Mouse (Mus musculus) small intestine, adult 2 months (tissue): ENCODE results near the gene Tfip11. TPM values are rescaled to one million over a fixed set of nuclear protein-coding genes. Genes with fewer than 3 reads are reported as not detected.
A peak's percentile ranks its signal among the peaks of the same experiment; 100 is the strongest.

Experiments
- H3K27ac ChIP-seq: fragments of 200-500 bp; 2 replicates; pipeline ENCODE4 v1.5.1; 2012; ENCODE audit warnings: low read depth, low read length, control low read depth, inconsistent platforms; ENCODE audit not compliant: insufficient read depth
- H3K27me3 ChIP-seq: fragments of 200-500 bp; 2 replicates; pipeline ENCODE4 v1.6.1; 2012; ENCODE audit warnings: mild to moderate bottlenecking, moderate library complexity, low read length, inconsistent platforms; ENCODE audit not compliant: control insufficient read depth, insufficient read depth
- H3K36me3 ChIP-seq: fragments of 200-500 bp; 2 replicates; pipeline ENCODE4 v1.6.1; 2012; ENCODE audit warnings: mild to moderate bottlenecking, low read length, control low read depth, inconsistent platforms; ENCODE audit not compliant: control insufficient read depth, insufficient read depth
- H3K4me1 ChIP-seq: fragments of 200-500 bp; 2 replicates; pipeline ENCODE4 v1.6.1; 2012; ENCODE audit warnings: low read length, inconsistent platforms, mixed read lengths; ENCODE audit not compliant: control insufficient read depth, insufficient read depth, insufficient read length
- H3K4me3 ChIP-seq: fragments of 200-500 bp; 2 replicates; pipeline ENCODE4 v1.5.1; 2012; ENCODE audit warnings: low read depth, mild to moderate bottlenecking, control low read depth, inconsistent platforms, low read length, moderate library complexity
- CTCF ChIP-seq: fragments of 200-500 bp; IDR thresholded peaks from 2 replicates; pipeline ENCODE4 v1.5.1; 2012; ENCODE audit warnings: low read depth, mild to moderate bottlenecking, control low read depth, inconsistent platforms, low read length, moderate library complexity, mixed read lengths; ENCODE audit not compliant: insufficient replicate concordance, insufficient read length; ENCODE audit errors: extremely low read depth
- POLR2A ChIP-seq: fragments of 200-500 bp; IDR thresholded peaks from 2 replicates; pipeline ENCODE4 v1.6.1; 2012; ENCODE audit warnings: low read depth, mild to moderate bottlenecking, control low read depth, inconsistent platforms, low read length, moderate library complexity
- WGBS: fragments of 180-500 bp; shearing (Covaris S2); methylation state at CpG from one replicate; pipeline ENCODE4 v1.1.7; 2018; 5-methylcytosine and 5-hydroxymethylcytosine counted together
- polyA plus RNA-seq: library from polyadenylated mRNA; depleted of rRNA; stranded (reverse); fragments of >200 nt; gene quantifications from 2 replicates; pipeline ENCODE4 v1.2.3, GENCODE M21; 2012; rRNA removed

Tfip11 gene
- polyA plus RNA-seq, 1 experiment: 40.0 TPM

GRCm38 (mm10) chr5:112377380-112377779 lies 51.2 kb downstream of the Tfip11 start:
- 97% methylated on average over 1 of the region's 1 CpGs for WGBS
- TF ChIP-seq POLR2A (no peak), CTCF (no peak)
- Histone ChIP-seq H3K36me3 (peaks cover 21% of the 10 kb centered on the region), H3K27ac (no peak overlapping the region), H3K4me1 (peaks cover under 1% of the 10 kb centered on the region; the same call in 1 of the 2 replicates), H3K4me3 (no peak overlapping the region), H3K27me3 (no peaks in the 10 kb centered on the region)

DNA sequence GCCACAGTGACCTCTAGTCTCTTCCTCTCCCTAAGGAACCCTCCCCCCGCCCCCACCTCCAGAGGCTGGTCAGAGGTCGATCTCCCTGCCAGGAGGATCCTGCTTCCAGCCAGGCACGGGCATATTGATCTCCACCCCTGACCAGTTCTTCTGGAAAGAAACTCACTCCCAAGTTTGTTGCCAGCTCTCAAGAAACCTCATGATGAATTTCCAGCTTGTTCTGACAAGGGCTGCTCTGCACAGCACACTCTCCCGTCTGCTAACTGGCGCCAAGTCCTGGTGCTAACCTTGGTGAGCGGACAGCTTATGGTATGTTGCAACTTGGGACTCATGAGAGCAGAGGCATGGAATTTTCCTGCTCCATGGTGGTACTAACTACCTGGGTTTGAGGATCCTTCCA lies 52.6 kb downstream of the Tfip11 start:
- WGBS: 65% methylated on average over 6 of the region's 6 CpGs
- Histone ChIP-seq H3K4me1 (peaks cover 5% of the 10 kb centered on the region; the same call in 1 of the 2 replicates), H3K4me3 (no peak overlapping the region), H3K27me3 (no peaks in the 10 kb centered on the region), H3K36me3 (peaks cover 21% of the 10 kb centered on the region), H3K27ac (no peak overlapping the region)
- TF ChIP-seq CTCF (no peak), POLR2A (no peak)

DNA sequence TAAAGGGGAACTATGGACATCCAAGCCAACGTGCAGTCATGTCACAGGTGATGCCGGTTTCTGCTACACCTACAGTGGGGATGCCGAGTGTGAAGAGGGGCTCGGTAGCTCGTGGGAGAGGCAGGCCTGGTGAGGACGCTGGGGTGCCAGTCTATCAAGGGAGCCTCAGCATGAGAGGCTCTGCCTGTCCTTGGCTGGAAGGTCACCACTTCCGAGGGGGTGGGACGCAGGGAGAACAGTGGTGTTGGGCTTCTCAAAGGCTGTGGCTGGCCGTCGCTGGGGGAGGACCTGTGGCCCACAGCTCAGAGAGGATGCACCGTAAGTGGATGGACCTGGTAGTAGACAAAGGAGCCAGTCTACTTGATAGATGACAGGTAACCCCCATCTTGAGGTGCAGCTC lies 55.0 kb downstream of the Tfip11 start:
- 77% methylated on average over 11 of the region's 11 CpGs for WGBS
- H3K36me3 ChIP-seq: peaks cover 9% of the 10 kb centered on the region
- no peak for TF ChIP-seq POLR2A
- no peak for TF ChIP-seq CTCF

DNA sequence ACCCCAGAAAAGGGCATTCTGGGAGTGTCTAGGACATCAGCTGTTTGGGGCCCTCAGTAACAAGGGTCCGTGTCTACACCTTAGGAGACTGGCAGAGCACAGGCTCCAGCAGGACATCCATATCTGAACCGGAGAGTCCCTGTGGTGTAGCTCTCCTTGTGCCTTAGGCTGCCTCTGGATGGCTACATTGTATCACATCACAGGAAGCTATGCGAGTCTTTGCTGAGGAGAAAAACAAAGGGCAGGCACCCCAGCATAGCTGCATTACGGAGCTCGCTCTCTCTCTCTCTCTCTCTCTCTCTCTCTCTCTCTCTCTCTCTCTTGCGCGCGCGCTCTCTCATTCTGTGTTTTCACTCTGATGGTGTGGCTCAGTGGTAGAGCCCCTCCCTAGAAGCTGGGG lies 55.9 kb downstream of the Tfip11 start:
- WGBS: 67% methylated on average over 9 of the region's 9 CpGs
- TF ChIP-seq POLR2A (no peak), CTCF (no peak)
- H3K4me3 ChIP-seq: no peak overlapping the region
- peaks cover 9% of the 10 kb centered on the region for H3K36me3 ChIP-seq
- 0 out of 2 replicates have a peak overlapping the region, but pooled peaks have one; percentile 4 for H3K27ac ChIP-seq
- peaks cover 5% of the 10 kb centered on the region for H3K4me1 ChIP-seq
- H3K27me3 ChIP-seq: no peaks in the 10 kb centered on the region

More for the DNA sequence above, 55.0 kb downstream of the Tfip11 start:
- H3K27me3 ChIP-seq: no peaks in the 10 kb centered on the region
- peaks cover 5% of the 10 kb centered on the region for H3K4me1 ChIP-seq
- H3K4me3 ChIP-seq: no peak overlapping the region
- no peak overlapping the region for H3K27ac ChIP-seq

DNA sequence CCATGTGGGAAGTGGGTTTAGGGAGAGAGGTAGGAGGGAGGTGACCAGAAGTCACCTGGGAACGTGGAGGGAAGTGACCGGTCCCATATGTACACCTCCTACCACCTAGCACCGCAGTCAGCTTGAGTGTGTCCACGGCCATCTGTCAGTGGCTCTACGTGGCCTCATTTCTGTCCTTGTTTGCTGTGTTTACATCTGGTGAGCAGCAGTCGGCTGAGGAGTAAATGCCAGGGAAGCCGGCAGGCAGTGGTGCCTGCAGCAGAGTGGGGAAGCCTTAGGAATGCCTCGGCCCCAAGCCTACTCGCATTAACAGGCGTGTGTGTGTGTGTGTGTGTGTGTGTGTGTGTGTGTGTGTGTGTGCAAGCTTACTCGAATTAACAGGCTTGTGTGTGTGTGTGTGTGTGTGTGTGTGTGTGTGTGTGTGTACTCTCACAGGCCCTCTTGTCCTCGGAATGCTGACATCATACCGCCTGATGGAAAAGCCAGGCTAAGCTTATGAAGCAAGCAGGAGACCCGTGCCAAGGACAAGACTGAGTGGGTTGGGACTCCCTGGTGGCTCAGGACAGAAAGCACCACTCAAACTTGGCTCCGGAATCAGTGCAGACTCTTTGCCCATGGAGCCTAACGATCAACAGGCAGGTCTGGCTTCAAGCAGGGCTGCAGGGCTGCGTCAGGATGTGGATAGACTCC lies 56.6 kb downstream of the Tfip11 start:
- 0 out of 2 replicates have a peak overlapping the region, but pooled peaks have one; percentile 4 for H3K27ac ChIP-seq
- TF ChIP-seq POLR2A: no peak
- TF ChIP-seq CTCF: no peak

GRCm38 (mm10) chr5:112384805-112385472 lies 58.8 kb downstream of the Tfip11 start:
- no peaks in the 10 kb centered on the region for H3K36me3 ChIP-seq
- peaks cover 5% of the 10 kb centered on the region for H3K4me1 ChIP-seq
- no peak overlapping the region for H3K4me3 ChIP-seq
- WGBS: 76% methylated on average over 13 of the region's 13 CpGs
- no peak for TF ChIP-seq CTCF
- TF ChIP-seq POLR2A: no peak
- no peaks in the 10 kb centered on the region for H3K27me3 ChIP-seq
- no peak overlapping the region for H3K27ac ChIP-seq

More for the DNA sequence above, 56.6 kb downstream of the Tfip11 start:
- 48% methylated on average over 17 of the region's 17 CpGs for WGBS
- no peaks in the 10 kb centered on the region for H3K27me3 ChIP-seq
- peaks cover 9% of the 10 kb centered on the region for H3K36me3 ChIP-seq
- H3K4me1 ChIP-seq: peaks cover 5% of the 10 kb centered on the region
- H3K4me3 ChIP-seq: no peak overlapping the region

GRCm38 (mm10) chr5:112385973-112386372 lies 59.8 kb downstream of the Tfip11 start:
- no peaks in the 10 kb centered on the region for H3K36me3 ChIP-seq
- no peak for TF ChIP-seq POLR2A
- no peak for TF ChIP-seq CTCF
- no peak overlapping the region for H3K27ac ChIP-seq
- H3K4me1 ChIP-seq: peaks cover 5% of the 10 kb centered on the region
- H3K4me3 ChIP-seq: no peak overlapping the region
- H3K27me3 ChIP-seq: no peaks in the 10 kb centered on the region
- WGBS: 46% methylated on average over 2 of the region's 2 CpGs

Other genes with a start within 250 kb of the Tfip11 start
- gene Cryba4, start 73.8 kb upstream of the Tfip11 start, polyA plus RNA-seq: 1.5 and 2.2 TPM in 2 replicates
- gene Crybb1, start 70.5 kb upstream of the Tfip11 start, polyA plus RNA-seq: 0.33 and 0.34 TPM in 2 replicates
- 29.8 and 35.4 TPM in 2 replicates for gene Tpst2, start 49.7 kb upstream of the Tfip11 start, polyA plus RNA-seq
- 20.5 and 34.1 TPM in 2 replicates for gene Srrd, start 16.7 kb downstream of the Tfip11 start, polyA plus RNA-seq
- 22.6 and 66.3 TPM in 2 replicates for gene Hps4, start 16.7 kb downstream of the Tfip11 start, polyA plus RNA-seq
- gene Gm6583, start 29.7 kb downstream of the Tfip11 start, polyA plus RNA-seq: not detected in 2 replicates
- gene Asphd2, start 68.5 kb downstream of the Tfip11 start, polyA plus RNA-seq: 1.7 and 3.8 TPM in 2 replicates
- not detected in 2 replicates for gene Gm6588, start 123.1 kb downstream of the Tfip11 start, polyA plus RNA-seq